Mouse (Mus musculus) c-Kit-negative CD71-positive TER-119-positive erythroid progenitor cells, embryonic 14.5 days (primary cell): Measurements from ENCODE around the gene Prpsap2.
A peak's percentile ranks its signal among the peaks of the same experiment; 100 is the strongest.

Experiments
- DNase-seq: peaks from one replicate; pipeline ENCODE4 v3.0.0-alpha.2; 2013; ENCODE audit warnings: low read depth, low spot score

Gene Prpsap2

DNA sequence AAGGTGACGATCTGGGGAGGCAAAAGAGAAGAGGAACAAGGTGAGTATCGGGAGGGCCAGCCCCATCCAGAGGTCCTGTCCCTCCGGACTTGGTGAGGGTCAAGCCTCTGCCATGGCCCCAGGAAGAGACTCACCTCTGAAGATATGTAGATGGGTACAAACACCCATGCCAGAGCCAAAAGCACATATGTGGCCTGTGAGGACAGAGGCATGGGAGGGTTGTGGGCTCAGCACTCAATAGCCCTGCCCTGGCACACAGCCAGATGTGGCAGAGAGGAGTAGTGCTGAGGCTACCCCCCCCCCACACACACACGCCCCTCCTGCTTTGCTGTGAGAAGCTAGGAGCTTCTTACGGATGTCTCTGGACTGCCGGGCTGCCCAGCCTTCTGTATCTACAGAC, 46.8 kb downstream of the Prpsap2 start:
- DNase-seq, result no peak

DNA sequence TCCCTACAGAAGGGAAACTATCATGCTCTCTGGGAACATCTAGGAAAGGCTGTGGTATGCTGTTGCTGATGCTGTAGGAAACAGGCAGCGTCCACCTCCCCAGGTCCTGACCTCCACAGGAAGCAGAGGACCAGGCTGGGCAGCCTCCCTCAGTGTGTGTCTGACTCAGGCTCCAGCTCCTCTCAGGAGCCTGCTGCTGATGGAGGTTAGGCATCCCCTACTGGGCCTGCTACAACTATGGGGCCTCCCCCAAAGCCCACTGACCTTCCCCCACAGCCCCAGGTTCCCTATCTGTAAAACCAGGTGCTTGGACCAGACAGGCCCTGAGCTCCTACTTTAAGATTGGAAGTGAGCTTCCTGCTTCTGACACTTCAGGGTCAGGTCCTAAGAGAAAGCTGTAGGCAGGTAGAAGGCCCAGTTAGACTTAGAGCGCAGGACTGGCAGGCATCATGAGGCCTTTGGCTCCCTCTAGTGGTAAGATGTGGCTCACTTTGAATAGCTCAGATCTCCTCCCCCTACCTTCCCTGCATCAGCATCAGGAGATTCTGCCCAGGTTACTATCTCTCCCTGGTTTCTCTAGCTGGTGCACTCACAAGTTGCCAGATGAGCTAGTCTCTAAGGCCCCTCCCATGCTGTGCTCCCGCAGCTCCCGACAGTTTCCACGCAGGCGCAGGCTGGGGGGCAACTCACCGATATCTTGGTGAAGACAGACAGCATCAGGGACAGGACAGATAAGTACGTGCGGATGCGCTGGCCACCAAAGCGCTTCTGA, 47.4 kb downstream of the Prpsap2 start:
- peak; percentile 60 for DNase-seq

DNA sequence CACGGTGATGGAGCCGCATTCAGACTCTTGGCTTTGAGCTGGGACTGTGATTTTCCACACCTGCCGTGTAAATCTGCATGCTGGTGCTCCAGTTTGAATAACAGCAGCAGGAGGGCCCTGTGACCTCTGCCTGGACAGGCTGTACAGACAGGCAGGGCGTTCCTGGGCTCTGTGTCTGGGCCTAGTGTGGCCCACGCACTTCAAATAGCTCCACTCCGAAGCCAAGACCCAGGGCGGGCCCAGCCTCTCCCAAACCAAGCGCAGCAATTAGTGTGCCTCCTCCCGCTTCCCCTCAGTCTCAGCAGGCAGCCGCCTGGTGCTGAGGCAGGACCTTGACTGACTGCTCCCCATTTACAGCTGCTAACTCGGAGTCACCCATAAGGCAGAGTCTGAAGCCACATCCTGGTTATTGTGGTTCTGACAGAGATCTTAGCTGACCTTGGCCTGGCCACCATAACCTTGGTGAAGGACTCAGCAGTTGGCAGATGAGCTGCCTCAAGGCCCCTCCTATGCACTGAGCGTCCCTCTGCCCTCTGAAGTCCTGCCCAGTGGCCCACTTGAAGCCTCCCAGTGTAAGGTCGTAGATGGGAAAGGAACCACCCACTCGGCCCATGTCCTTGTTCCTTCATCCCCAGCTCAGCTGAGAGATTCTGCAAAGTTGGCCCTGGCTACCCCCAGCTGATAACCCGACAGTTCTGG, 48.6 kb downstream of the Prpsap2 start:
- DNase-seq, result no peak

DNA sequence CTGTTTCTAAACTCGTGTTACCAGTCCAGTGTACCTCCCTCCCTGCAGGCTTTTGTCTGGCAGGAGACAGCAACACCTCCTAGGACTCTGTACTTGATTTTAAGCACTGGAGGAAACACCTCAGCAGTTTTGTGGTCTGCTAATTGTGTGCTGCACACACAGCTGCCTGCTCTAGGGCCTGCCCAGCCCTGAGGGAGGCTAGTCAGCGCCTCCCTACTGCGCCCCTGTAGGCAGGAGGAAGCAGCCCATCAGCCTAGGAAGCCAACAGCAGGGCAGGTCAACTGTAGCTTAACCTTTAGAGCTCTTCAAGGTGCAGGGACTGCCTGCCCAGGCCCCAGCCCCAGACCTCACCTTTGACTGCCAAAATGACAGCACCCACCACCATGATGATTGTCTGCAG, 53.0 kb downstream of the Prpsap2 start:
- no peak for DNase-seq

DNA sequence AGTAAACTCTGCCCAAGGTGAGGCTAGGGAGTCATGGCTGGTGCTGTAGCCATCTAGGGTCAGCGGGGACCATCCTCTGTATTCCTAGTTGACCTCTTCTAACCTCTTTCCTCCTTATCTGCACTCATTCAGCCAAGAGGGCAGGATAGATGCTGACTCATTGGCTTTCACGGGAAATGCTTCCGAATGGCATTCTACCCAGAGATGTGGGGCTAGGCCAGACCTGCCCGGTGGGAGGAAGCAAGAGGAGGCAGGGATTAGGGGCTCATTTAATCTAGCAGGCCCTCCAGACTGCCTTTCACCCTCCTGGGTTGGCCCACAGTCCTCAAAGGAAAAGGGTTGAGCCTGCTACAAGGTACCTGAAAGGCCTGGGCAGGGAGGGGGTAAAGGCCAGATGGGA, 55.7 kb downstream of the Prpsap2 start:
- no peak for DNase-seq

DNA sequence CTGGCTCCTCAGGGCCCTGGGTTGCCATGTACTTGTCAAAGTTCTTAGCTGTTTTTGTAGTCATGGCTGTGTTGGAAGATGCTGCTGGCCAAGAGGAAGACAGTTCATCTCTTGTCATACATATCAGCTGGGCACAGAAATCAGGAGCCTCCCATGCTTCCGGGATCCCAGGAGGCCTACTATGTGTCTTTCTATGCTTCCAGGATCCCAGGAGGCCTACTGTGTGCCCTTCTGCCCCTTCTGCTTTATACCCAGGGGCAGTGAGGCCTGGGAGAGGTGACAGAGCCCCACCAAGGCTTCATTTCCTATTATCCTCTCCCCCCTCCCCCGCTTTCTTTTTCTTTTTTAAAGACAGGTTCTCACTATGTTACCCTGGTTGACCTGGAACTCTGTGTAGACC, 56.3 kb downstream of the Prpsap2 start:
- no peak for DNase-seq

DNA sequence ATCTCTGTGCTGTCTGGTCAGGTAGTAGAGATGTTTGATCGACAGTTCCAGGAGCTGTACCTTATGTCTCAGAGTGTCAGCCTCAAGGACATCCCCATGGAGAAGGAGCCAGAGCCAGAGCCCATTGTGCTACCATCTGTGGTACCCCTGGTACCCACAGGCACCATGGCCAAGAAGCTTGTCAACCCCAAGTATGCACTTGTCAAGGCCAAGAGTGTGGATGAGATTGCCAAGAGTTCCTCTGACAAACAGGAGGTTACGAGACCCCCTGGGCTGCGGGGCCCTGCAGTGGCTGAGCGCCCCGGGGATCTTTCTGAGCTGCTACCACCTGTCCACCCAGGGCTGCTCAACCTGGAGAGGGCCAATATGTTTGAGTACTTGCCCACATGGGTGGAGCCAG, 59.4 kb downstream of the Prpsap2 start:
- no peak for DNase-seq

DNA sequence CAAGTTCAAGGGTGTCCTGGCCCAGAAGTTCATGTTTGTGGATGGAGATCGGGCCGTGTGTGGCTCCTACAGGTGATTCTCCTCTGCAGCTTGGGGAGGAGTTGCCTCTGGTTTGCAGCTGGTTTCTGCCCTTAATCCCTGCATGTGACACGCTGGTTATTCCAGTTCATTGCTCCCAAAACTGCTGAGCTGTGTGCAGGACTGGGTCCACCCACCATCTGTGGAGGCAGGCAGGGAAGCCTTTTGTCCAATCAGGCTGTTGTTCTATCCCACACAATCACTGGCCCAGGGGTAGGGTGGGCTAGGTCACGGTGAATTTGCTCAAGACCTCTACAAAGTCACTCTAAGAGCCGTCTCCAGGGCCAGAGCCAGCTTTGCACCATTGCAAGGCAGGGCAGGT, 60.2 kb downstream of the Prpsap2 start:
- DNase-seq, result no peak

DNA sequence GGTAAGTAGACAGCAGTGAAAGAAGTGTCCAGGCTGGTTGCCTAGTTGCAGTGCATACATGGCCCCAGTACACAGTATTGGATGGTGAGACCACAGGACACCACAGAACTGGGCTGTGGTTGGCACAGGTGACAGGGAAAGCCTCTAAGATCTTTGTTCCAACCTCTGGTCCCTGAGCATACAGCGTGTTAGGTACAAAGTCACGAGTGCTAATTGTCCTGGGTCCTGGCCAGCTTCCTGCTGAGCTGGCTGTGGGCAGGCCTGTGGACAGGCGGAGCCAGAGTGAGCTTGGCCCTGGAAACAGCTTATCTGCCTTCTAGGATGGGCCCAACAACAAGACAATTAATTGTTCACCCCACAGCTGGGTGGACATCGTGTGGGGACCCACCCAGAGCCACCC, 62.0 kb downstream of the Prpsap2 start:
- DNase-seq, result no peak

DNA sequence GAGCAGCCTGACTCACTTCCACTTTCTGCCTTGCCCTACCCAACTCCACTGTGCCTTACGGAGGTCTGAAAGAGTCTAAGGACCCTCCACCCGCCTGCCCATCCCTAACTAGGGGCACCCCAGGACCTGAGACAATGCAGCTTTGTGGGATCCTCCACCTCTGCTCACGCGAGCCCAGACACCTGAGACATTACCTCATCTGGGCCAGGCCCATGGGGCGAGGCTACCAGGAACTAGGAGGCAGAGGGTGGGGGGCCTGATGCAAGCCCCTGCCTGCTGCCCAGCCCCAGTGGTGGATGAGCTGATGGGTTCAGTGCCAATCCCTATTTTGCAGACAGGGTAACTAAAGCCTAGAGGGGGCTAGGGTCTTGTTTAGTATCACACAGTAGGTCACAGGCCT, 62.4 kb downstream of the Prpsap2 start:
- DNase-seq, result no peak

DNA sequence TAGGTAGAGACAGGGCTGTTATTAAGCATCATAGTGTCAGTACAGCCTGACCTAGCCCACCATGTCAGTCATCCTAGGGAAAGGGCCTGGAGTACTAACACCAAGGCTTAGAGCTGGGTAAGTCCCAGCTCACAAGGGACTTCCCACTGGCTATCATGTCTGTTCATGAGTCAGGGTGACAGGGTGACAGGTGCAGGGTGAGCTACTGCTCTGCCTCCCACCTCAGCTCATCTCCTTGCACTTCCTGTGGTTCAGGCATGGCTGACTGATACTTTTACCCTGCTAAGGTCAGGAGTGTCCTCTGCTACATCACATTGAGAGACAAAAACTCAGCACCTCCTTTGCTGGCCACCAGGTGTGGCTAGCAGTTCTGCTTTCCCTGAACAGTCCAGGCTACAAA, 63.0 kb downstream of the Prpsap2 start:
- DNase-seq, result no peak

DNA sequence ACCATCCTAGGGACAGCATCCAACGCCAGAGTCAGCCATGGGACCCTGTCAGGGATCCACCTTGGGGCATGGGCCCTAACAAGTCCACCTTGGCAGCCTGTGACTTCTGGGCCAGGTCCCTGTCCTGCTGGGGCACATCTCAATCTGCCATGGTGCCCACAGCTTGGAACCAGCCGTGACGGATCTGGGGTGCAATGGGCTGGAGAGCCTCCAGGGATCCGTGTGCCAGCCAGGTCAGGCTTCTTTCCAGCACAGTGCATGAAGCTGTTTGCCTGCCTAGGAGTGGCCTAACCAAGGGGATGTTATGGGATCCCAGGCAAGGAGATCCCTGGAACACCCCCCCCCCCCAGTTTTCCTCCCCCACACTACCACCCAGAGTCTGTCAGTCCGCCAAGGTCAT, 68.9 kb downstream of the Prpsap2 start:
- no peak for DNase-seq

DNA sequence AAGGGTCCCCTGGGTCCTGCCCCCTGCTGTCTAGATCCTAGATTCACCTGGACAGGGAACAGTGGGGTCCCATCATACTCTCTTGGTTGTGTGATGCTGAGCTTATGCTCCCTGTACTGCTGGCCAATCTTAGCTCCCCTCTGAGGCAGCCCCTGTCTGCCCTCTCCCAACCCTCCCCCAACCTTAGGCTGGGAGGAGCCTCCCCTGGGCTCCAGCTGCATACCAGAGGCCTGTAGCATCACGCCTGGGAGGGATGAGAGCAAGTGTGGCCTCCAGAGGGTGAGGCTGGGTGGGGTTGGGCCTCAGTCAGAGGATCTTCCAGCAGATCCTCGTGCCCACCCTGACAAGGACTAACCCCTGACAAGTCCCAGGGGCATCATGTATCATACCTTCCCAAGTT, 74.3 kb downstream of the Prpsap2 start:
- DNase-seq, result no peak

DNA sequence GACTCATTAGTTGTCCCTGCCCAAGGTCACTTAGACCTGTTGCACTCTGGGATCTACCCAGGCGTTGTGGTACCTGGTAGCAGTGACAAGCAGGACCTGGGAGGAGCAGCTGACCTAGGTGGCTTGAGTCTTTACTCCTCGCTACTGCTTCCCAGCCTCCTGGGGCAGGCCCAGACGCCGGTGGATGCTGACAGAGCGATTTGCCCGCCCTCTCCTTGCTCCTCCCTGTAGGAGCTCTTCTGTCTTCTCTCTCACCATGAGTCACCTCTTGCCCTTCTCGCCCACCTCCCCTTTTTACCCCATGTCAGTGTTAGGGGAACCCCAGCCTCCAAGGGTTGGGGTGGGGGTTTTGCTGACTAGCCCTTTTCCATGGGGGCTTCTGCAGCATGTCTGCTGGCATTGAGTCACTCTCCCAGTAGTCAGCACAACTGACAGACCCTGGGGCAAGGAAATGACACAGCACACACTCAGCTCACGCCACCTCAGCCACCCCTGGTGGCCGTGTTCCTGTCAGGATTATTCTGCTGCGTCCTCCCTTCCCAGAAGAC, 74.9 kb downstream of the Prpsap2 start:
- DNase-seq, result no peak

DNA sequence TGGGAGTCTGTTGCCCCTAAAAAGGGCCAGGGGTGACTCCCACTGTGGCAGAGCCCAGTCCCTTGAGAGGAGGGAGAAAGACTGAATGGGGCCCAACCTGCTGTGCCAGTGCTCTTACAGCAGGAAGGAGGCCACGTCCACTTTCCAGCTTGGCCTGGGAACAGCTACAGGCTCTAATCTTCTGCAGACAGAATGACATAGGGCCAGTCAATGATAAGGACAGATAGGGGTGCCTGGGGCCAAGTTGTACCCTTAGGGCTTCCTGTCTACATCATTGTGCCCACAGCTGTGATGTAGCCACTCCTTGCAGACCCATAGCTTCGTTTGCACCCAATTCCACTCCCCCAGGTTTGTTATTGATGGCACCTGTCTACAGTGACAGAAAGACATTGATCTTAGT, 75.7 kb downstream of the Prpsap2 start:
- peak; percentile 36 for DNase-seq

DNA sequence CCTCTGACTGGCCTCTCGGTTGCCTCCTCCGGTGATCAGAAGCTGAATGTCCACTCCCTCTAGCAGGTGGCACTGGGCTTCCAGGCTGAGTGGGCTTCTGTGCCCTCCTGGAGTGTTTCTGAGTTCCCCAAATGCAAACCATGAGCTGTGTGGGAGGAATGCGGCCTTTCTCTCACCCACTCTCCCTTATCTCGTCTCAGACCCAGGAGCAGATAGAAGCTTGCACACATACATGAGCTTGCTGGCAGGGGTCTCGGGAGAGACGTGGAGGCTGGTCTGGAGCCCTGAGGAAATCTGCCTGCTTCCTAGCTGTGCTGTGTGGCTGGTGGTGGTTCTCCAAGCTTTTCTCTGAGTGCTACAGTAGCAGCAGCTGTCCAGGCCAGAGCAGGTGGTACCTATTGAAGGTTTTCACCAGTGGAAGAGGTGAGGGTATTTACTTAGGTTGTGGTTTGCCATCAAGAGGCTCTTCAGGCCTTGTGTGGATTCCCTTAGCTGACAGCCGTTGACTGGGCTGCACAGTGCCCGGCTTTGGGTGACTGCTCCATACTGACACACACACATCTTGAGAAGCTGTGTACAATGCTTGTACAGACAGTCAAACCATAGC, 76.7 kb downstream of the Prpsap2 start:
- DNase-seq, result no peak

DNA sequence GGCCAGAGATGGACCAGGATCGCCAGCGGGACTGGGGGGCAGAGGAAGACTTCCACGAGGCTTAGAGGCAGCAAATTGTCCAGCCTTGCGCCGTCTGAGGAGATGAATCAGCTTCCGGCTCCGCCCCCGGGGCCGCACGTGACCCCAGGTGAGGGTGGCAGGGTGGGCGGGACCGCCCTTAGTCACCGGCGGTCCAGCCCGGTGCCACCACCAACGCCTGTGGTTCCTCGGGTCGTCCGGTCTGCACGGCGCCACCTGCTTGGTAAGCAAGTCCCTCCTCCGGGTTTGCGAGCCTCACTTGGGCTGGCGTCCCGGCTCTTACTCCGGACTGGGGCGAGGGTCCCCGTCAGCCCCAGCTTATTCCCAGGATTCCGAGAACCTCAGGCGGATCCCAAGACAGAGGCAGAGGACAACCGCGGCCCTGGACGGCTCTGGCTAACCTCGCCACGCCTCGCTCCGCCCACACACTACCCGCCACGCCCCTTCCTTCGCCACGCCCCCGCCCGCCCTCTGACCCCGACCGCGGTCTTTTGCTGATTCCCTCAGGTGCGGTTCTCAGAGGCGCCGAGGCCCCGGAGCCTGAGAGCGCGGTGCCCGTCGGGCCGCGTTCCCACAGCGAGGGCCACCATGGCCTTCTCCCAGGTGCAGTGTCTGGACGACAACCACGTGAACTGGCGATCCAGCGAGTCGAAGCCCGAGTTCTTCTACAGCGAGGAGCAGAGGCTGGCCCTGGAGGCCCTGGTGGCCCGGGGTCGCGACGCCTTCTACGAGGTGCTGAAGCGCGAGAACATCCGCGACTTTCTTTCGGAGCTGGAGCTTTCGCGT, 77.8 kb downstream of the Prpsap2 start, which contains the start of gene Fam83g:
Gene Fam83g (plus strand): TSS at position 185 of the 825 bp plus-strand sequence.
- peak; percentile 79 for DNase-seq
